Mouse (Mus musculus) lung, postnatal 36 days (tissue): Measurements from ENCODE around the gene Rcc1l.

ENCODE experiments used
- DNase-seq: peaks from one replicate; pipeline ENCODE4 v3.0.0; 2022; ENCODE audit warnings: mixed read lengths

The Rcc1l gene

GRCm38 (mm10) chr5:134169231-134169630 lies 7.3 kb downstream of the Rcc1l start:
- DNase-seq = no peak

- no peak for DNase-seq
These were observed 8.5 kb downstream of the Rcc1l start for GRCm38 (mm10) chr5:134168033-134168432.

- DNase-seq = no peak
These were observed 9.9 kb downstream of the Rcc1l start for GRCm38 (mm10) chr5:134166642-134167041.

GRCm38 (mm10) chr5:134164688-134165087 lies 11.9 kb downstream of the Rcc1l start:
- peak; percentile 35 for DNase-seq

GRCm38 (mm10) chr5:134155916-134156466 lies 20.6 kb downstream of the Rcc1l start:
- no peak for DNase-seq

- no peak for DNase-seq
These were observed 24.7 kb downstream of the Rcc1l start for GRCm38 (mm10) chr5:134151895-134152294.

GRCm38 (mm10) chr5:134148153-134148552 lies 28.4 kb downstream of the Rcc1l start:
- DNase-seq = no peak

- peak; percentile 79 for DNase-seq
These were observed 29.3 kb downstream of the Rcc1l start for GRCm38 (mm10) chr5:134147194-134147753.

- no peak for DNase-seq
These were observed 31.6 kb downstream of the Rcc1l start for GRCm38 (mm10) chr5:134144986-134145385.

GRCm38 (mm10) chr5:134142381-134142780 lies 34.2 kb downstream of the Rcc1l start:
- DNase-seq = no peak

- DNase-seq = peak; percentile 22
These were observed 35.3 kb downstream of the Rcc1l start for GRCm38 (mm10) chr5:134141236-134141635.

GRCm38 (mm10) chr5:134139429-134139828 lies 37.1 kb downstream of the Rcc1l start:
- DNase-seq = no peak

- no peak for DNase-seq
These were observed 38.6 kb downstream of the Rcc1l start for GRCm38 (mm10) chr5:134137933-134138332.

GRCm38 (mm10) chr5:134136022-134136421 lies 40.6 kb downstream of the Rcc1l start:
- no peak for DNase-seq

GRCm38 (mm10) chr5:134131586-134131985 lies 45.0 kb downstream of the Rcc1l start:
- no peak for DNase-seq

- DNase-seq = no peak
These were observed 50.3 kb downstream of the Rcc1l start for GRCm38 (mm10) chr5:134126232-134126631.

GRCm38 (mm10) chr5:134123846-134124245 lies 52.7 kb downstream of the Rcc1l start:
- DNase-seq = no peak

- DNase-seq = no peak
These were observed 54.7 kb downstream of the Rcc1l start for GRCm38 (mm10) chr5:134121893-134122259.

GRCm38 (mm10) chr5:134121138-134121892 lies 55.3 kb downstream of the Rcc1l start:
- peak; percentile 61 for DNase-seq

- DNase-seq = no peak
These were observed 56.4 kb downstream of the Rcc1l start for GRCm38 (mm10) chr5:134120135-134120534.

GRCm38 (mm10) chr5:134119481-134120120 lies 57.0 kb downstream of the Rcc1l start:
- no peak for DNase-seq

- no peak for DNase-seq
These were observed 57.7 kb downstream of the Rcc1l start for GRCm38 (mm10) chr5:134118798-134119407.

- DNase-seq = no peak
These were observed 60.8 kb downstream of the Rcc1l start for GRCm38 (mm10) chr5:134115639-134116259.
